Mouse (Mus musculus) cerebellum, adult 2 months (tissue): Measurements from ENCODE around the gene Fam163a.

Experiments
- CTCF ChIP-seq: fragments of 200-500 bp; IDR thresholded peaks from 2 replicates; pipeline ENCODE4 v1.5.1; 2011; ENCODE audit warnings: low read depth, mild to moderate bottlenecking, control low read depth, low read length, moderate library complexity, borderline replicate concordance; ENCODE audit not compliant: insufficient read depth
- POLR2A ChIP-seq: fragments of 200-500 bp; IDR thresholded peaks from 2 replicates; pipeline ENCODE4 v1.6.1; 2011; ENCODE audit warnings: low read length, control low read depth, borderline replicate concordance; ENCODE audit not compliant: insufficient read depth

- no peak for TF ChIP-seq CTCF
- no peak for TF ChIP-seq POLR2A
Observed at GRCm38 (mm10) chr1:156226903-156227302, 22.1 kb upstream of the Fam163a start.
